Mouse (Mus musculus): ENCODE results near the gene Spsb2. TPM values are rescaled to one million over a fixed set of nuclear protein-coding genes. Genes with fewer than 3 reads are reported as not detected.
"Not testable (repeated sequence)": the region's sequence is repeated elsewhere in the genome, so short reads cannot be mapped to it uniquely, and the experiment has no call there.

Gene Spsb2
- polyA plus RNA-seq, 1 experiment from 2014 or later, result 9.3 TPM

DNA sequence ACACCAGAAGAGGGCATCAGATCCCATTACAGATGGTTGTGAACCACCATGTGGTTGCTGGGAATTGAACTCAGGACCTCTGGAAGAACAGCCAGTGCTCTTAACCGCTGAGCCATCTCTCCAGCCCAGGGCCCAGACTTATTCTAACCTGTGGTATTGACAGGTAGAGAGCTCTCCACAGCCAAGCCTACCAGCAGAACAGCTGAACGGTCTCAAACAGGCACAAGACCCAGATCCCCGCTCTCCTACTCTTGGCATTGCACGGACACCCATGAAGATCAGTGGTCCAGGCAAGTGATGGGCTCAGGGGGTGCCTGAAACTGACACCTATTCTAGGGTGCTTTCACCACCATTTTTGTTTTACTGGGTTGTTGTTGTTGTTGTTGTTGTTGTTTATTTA lies 22.7 kb downstream of the Spsb2 start:
- not testable (repeated sequence) for H3K27ac ChIP-seq; H3K9me3 ChIP-seq; DNase-seq (ENCODE audit: low spot score); H3K27me3 ChIP-seq (ENCODE audit: insufficient read depth, poor library complexity, severe bottlenecking)
- Histone ChIP-seq H3K4me1 (peaks cover 36% of the 10 kb centered on the region), H3K4me3 (peak overlapping the region; percentile 68; the same call in 1 of the 2 replicates), H3K36me3 (peaks cover 46% of the 10 kb centered on the region)
- WGBS, result 93% methylated on average over 4 of the region's 4 CpGs

DNA sequence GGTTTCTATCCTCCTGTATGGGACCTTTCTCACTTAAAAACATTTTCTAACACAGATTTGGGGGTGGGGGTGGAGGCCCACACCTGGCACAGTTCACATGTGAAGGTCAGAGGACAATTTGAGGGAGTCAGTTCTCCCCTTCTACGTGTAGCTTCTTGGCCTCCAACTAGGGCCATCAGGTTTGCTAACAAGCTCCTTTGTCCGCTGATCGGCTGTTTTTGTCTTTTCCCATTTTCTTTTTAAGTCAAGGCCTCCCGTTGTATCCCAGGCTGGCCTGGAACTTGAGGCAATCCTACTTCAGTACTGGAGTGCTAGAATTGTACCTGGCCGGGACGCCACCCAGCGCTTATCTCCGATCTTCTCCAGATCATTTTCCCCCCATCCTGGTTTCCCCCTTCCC lies 23.2 kb downstream of the Spsb2 start:
- Histone ChIP-seq H3K36me3 (peaks cover 42% of the 10 kb centered on the region), H3K27ac (no peak overlapping the region), H3K27me3 (ENCODE audit: insufficient read depth, poor library complexity, severe bottlenecking) (no peaks in the 10 kb centered on the region), H3K9me3 (no peaks in the 10 kb centered on the region), H3K4me3 (no peak overlapping the region; the same call in 1 of the 2 replicates), H3K4me1 (peaks cover 41% of the 10 kb centered on the region)
- 93% methylated on average over 8 of the region's 8 CpGs for WGBS
- DNase-seq (ENCODE audit: low spot score), result no peak

DNA sequence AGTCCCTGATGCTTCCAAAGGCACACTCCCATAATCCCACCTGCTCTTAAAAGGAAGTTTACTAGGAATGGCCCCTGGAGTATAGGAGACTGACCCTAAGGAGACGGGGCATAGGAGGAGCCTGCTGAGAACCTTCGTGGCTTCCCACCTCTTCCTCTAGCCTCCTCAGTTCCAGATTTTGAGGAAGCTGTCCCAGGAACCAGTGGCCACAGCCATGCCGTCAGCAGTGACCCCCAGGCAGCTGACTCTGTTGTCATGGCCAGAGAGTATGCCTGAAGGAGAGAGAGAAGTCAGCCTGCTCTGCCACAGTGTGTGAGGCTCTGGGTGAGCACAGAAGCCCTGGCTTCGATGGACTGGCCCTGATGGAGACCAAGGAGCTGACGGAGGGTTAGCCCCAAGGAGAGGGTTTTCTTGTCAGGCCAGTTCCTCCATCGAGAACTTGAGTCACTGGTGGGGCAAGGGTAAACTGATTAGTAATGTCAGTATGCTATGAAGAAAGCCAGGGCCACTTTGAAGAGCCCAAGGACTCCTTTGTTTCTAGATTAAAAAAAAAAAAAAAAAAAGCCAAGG lies 26.1 kb downstream of the Spsb2 start:
- DNase-seq (ENCODE audit: low spot score), result no peak
- Histone ChIP-seq H3K36me3 (peaks cover 36% of the 10 kb centered on the region), H3K4me1 (peaks cover 51% of the 10 kb centered on the region), H3K27me3 (ENCODE audit: insufficient read depth, poor library complexity, severe bottlenecking) (peaks cover 5% of the 10 kb centered on the region), H3K9me3 (no peaks in the 10 kb centered on the region), H3K27ac (peak overlapping the region; percentile 24; the same call in 1 of the 2 replicates), H3K4me3 (no peak overlapping the region)
- WGBS, result 82% methylated on average over 6 of the region's 6 CpGs

DNA sequence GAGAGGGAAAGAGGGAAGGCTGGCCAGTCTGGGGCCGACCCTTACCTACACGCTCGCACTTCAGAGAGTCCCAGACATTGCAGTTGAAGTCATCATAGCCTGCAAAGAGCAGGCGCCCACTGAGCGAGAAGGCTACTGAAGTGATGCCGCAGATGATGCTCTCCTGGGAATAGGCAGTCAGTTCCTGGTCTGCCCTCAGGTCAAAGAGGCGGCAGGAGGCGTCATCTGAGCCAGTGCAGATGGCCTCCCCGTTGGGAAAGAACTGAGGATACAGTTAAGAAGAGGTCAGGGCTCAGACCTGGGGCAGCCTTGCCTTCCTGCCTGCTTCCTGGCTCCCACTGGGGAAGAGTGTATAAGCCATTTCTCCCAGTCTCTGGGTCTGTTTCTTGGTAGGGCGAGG lies 27.1 kb downstream of the Spsb2 start:
- WGBS, result 48% methylated on average over 10 of the region's 10 CpGs
- Histone ChIP-seq H3K9me3 (no peaks in the 10 kb centered on the region), H3K27me3 (ENCODE audit: insufficient read depth, poor library complexity, severe bottlenecking) (peaks cover 12% of the 10 kb centered on the region), H3K4me3 (no peak overlapping the region), H3K36me3 (peaks cover 36% of the 10 kb centered on the region), H3K4me1 (peaks cover 58% of the 10 kb centered on the region), H3K27ac (peak overlapping the region; percentile 36; the same call in 1 of the 2 replicates)
- DNase-seq (ENCODE audit: low spot score), result no peak

DNA sequence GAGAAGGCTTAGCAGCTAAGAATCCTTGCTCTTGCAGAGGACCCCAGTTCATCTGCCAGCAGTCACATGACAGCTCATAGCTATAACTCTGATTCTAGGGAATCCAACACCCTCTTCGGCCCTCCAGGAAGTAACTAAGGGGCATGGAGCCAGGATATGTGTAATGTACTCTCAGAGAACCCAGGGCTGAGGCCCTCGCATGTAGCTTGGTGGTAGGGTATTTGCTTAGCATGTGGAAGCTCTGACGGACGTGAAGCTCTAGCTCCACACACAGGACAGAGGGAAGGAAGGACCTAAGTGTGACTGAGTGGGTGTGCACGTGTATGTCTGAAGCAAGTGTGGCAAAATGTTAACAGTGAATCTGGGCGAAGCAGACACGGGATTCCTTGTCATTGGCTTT lies 27.9 kb downstream of the Spsb2 start:
- no peak for DNase-seq (ENCODE audit: low spot score)
- peaks cover 55% of the 10 kb centered on the region for H3K4me1 ChIP-seq
- peaks cover 12% of the 10 kb centered on the region for H3K27me3 ChIP-seq (ENCODE audit: insufficient read depth, poor library complexity, severe bottlenecking)
- H3K27ac ChIP-seq, result no peak overlapping the region
- no peaks in the 10 kb centered on the region for H3K9me3 ChIP-seq
- WGBS, result 74% methylated on average over 7 of the region's 7 CpGs
- H3K4me3 ChIP-seq, result no peak overlapping the region
- H3K36me3 ChIP-seq, result peaks cover 36% of the 10 kb centered on the region

DNA sequence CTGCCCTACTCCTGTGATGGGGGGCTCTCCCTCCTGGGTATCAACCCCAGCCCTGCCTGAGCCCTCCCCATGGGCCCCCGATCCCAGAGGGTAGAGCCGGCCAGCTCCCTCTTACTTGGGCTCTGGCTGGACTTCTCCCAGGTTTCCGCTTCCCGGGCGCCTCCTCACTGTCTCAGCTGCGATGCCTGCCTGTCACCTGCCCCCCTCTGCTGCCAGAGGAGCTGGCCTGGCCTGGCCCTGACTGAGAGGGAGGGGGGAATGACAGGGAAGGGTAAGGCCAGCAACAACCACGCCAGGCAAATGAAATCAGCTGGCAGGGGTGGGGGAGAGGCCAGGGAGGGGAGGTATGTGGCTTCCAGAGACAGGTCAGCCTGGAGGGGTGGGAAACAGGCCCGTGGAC lies 31.3 kb downstream of the Spsb2 start:
- H3K27ac ChIP-seq, result peak overlapping the region; percentile 79
- H3K36me3 ChIP-seq, result peaks cover 13% of the 10 kb centered on the region
- peak overlapping the region; percentile 43 for H3K4me3 ChIP-seq
- H3K9me3 ChIP-seq, result no peaks in the 10 kb centered on the region
- DNase-seq (ENCODE audit: low spot score), result no peak
- H3K4me1 ChIP-seq, result peaks cover 51% of the 10 kb centered on the region
- H3K27me3 ChIP-seq (ENCODE audit: insufficient read depth, poor library complexity, severe bottlenecking), result peaks cover 16% of the 10 kb centered on the region
- 1% methylated on average over 8 of the region's 8 CpGs for WGBS

DNA sequence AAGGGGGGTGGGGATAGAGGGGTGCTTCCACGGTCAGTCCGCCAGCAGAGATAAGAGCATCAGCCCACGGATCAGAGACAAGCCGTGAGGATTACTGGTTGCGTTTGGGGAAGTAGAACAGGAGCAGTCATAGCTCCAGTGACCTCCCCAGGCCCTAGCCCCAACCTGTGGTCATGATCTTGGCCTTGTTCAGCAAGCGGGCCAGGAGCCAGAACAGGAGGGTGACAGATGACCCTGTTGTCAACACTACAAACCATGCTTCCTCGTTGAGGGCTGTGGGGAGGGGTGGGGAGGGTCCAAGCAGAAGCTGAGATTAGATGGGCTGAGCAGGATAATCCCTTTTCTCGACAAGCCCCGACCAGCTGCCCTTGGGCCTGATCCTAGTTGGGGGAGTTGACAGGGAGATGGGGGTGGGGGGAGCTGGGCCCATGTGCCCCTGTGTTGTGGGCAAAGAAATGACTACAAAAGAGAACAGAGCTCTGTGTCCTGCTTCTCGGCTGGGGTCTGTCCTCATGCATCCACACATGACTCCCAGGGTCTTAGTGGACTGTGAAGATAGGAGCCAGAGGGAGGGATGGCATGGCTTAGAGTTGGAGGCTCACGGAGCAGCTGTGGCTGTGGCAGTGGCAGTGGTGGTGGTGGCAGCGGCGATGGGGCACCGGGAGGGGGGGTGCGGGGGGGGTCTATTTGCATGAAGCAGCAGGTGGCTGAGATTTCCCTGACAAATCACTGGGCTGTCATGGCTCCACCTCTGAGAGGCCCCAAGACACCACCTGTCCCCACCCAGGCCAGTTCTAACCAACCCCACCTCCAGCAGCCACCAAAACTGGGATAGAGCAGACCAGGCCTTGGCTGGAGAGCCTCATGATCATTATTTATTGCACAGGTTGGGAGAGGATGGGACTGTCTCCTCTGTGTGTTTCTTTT lies 32.0 kb downstream of the Spsb2 start, which contains the start of gene Gnb3:
TSS of gene Gnb3 (minus strand) at position 35 of the 927 bp plus-strand sequence.
- Histone ChIP-seq H3K27me3 (ENCODE audit: insufficient read depth, poor library complexity, severe bottlenecking) (peaks cover 20% of the 10 kb centered on the region), H3K4me3 (peak within 1 kb of the TSS; percentile 43), H3K36me3 (peaks cover 18% of the 10 kb centered on the region), H3K27ac (peak within 1 kb of the TSS; percentile 79), H3K9me3 (no peaks in the 10 kb centered on the region), H3K4me1 (peaks cover 46% of the 10 kb centered on the region)
- WGBS, result 17% methylated on average over 15 of the region's 15 CpGs
- DNase-seq (ENCODE audit: low spot score), result no peak

DNA sequence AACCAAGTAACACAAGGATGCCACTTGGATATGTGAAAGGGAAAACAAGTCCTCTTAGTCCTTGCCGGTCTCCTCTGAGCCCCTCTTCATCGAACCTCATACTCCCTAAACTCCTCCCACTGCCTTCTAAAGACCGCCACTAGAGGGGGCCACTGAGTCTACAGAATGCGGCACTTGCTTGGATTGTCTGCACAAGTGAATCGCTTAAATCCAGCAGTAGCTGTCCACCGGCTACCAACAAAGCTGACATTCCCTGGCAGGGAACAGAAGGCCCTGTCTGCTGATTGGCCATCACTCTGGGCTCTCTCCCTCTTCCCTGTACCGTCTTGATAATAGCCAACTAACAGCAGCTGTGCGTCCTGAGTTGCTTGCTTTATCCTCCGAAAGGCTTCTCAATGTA lies 38.8 kb downstream of the Spsb2 start:
- H3K36me3 ChIP-seq, result peaks cover 12% of the 10 kb centered on the region
- H3K27ac ChIP-seq, result no peak overlapping the region
- H3K4me3 ChIP-seq, result no peak overlapping the region

DNA sequence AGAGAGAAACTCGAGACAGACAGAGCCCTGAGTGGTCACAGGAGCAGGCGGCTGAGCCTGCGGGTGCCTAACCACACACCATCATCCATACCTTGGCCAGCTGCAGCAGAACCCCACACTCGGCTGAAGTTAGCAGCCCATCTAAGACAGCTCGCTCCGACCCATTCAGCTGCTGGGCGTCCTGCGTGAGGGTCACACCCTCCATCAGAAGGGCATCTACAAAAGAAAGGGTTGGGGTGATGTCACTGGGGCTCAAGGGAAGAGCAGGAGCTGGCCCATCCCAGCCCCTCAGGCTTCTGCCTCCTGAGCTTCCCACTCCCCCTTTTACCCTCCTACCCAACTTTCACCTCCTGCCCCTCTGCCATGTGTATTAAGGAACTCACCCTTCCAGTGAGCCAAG lies 42.1 kb downstream of the Spsb2 start:
- no peak for DNase-seq (ENCODE audit: low spot score)
- peaks cover 8% of the 10 kb centered on the region for H3K4me1 ChIP-seq
- H3K27me3 ChIP-seq (ENCODE audit: insufficient read depth, poor library complexity, severe bottlenecking), result peaks cover 16% of the 10 kb centered on the region
- H3K27ac ChIP-seq, result no peak overlapping the region
- no peaks in the 10 kb centered on the region for H3K9me3 ChIP-seq
- WGBS, result 38% methylated on average over 8 of the region's 8 CpGs
- peaks cover 7% of the 10 kb centered on the region; the same call in 1 of the 2 replicates for H3K36me3 ChIP-seq
- H3K4me3 ChIP-seq, result no peak overlapping the region

More for the DNA sequence above, 38.8 kb downstream of the Spsb2 start:
- H3K9me3 ChIP-seq, result no peaks in the 10 kb centered on the region
- H3K4me1 ChIP-seq, result peaks cover 3% of the 10 kb centered on the region; the same call in 1 of the 2 replicates
- DNase-seq (ENCODE audit: low spot score), result peak; percentile 96
- H3K27me3 ChIP-seq (ENCODE audit: insufficient read depth, poor library complexity, severe bottlenecking), result peaks cover 13% of the 10 kb centered on the region
- 9% methylated on average over 9 of the region's 9 CpGs for WGBS

DNA sequence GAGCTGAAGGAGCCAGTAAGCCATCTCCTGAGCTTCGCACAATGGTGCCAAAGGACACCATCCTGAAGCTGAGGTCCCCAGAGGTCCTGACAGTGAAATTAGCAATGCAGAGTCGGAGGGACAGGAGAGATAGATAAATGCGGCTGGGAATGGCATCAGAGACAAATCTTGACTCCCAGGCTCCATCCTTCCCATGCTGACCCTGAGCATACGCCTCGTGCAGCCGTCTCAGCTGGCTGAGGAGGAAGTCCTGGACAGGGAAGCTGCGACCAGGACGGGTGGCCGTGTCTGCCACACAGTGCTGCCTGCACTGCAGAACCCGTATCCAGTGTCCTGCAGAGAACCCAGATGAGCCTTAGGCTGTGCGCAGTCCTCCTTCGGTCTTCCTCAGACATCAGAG lies 46.2 kb downstream of the Spsb2 start:
- H3K4me1 ChIP-seq, result peaks cover 36% of the 10 kb centered on the region
- no peak overlapping the region for H3K4me3 ChIP-seq
- WGBS, result 64% methylated on average over 12 of the region's 12 CpGs
- no peaks in the 10 kb centered on the region for H3K9me3 ChIP-seq
- H3K27me3 ChIP-seq (ENCODE audit: insufficient read depth, poor library complexity, severe bottlenecking), result peaks cover 37% of the 10 kb centered on the region
- no peak overlapping the region for H3K27ac ChIP-seq
- DNase-seq (ENCODE audit: low spot score), result no peak
- H3K36me3 ChIP-seq, result peaks cover 7% of the 10 kb centered on the region; the same call in 1 of the 2 replicates

DNA sequence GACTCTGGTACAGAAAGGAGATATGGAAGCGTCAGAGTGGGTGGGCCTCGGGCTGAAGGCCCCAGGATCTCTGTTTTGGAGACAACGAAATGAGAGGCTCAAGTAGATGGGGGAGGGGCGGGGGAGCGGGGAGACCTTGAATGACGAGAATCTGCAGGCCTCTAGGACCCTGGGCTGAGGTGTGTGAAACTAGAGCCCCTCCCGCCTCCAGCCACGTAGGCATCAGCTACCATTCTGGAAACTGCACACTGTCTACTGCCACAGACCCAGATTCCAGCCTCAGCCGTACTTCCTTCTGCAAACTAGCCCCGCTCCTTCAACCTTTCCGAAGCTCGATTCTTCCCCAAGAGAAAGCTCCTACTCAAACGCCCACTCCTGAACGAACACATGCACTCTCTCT lies 47.9 kb downstream of the Spsb2 start:
- Histone ChIP-seq H3K4me1 (peaks cover 52% of the 10 kb centered on the region), H3K4me3 (peak overlapping the region; percentile 82), H3K27ac (peak overlapping the region; percentile 97), H3K9me3 (no peaks in the 10 kb centered on the region), H3K36me3 (peaks cover 7% of the 10 kb centered on the region; the same call in 1 of the 2 replicates), H3K27me3 (ENCODE audit: insufficient read depth, poor library complexity, severe bottlenecking) (peaks cover 48% of the 10 kb centered on the region)
- DNase-seq (ENCODE audit: low spot score), result no peak
- 8% methylated on average over 14 of the region's 14 CpGs for WGBS

DNA sequence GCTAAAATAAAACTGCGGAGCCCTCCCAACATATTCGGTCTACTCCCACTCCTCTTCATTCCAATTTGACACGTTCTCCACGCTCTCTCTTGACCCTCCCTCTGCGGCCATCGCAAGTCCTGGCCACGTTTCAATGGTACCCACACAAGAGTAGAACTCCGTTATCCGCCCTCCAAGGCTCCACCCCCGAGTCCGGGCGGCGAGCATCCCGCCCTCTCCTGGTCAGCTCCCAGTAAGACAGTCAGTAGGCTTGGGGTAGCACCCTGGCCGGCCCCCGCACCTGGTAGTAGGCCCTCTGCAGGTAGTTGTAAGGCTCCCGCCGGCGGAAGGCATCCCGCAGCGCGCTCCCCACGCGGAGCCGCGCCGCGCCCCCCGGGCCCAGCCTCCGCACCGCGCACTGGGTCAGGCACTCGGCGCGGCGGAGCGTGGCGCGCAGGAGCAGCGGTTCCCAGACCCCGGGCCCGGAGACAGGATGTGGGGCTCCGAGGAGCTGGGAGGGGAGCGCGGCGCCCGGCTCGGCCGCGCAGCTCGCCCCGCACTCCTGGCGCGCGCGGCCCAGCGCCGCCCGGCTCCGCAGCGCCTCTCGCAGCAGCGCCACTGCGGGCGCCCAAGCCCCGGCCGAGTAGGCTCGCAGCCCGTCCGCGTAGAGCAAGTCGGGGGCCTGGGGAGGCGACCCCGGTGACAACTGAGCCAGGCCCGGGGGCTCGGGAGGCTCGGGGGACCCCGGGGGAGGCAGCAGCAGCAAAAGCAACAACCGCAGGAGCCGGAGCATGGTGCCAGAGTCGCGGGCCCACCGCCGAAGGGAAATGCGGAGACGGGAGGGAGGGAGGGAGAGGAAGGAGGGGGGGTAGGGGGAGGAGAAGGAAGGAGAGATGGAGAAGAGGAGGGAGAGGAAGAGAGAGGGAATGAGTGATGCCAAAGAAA lies 48.7 kb downstream of the Spsb2 start, which contains the start of gene P3h3:
TSS of gene P3h3 (minus strand) at position 837 of the 924 bp plus-strand sequence.
- peaks cover 61% of the 10 kb centered on the region for H3K4me1 ChIP-seq

More for the DNA sequence above, 48.7 kb downstream of the Spsb2 start, which contains the start of gene P3h3:
- H3K36me3 ChIP-seq, result peaks cover 7% of the 10 kb centered on the region; the same call in 1 of the 2 replicates
- peak within 1 kb of the TSS; percentile 82 for H3K4me3 ChIP-seq
- no peaks in the 10 kb centered on the region for H3K9me3 ChIP-seq
- H3K27ac ChIP-seq, result peak within 1 kb of the TSS; percentile 97
- peaks cover 56% of the 10 kb centered on the region for H3K27me3 ChIP-seq (ENCODE audit: insufficient read depth, poor library complexity, severe bottlenecking)
- DNase-seq (ENCODE audit: low spot score), result peak; percentile 93
- under 1% methylated on average over 86 of the region's 86 CpGs for WGBS
